Mouse (Mus musculus) lung, postnatal 0 days (tissue): ENCODE measurements around the gene Ddx28.

ENCODE experiments used
- CTCF ChIP-seq: IDR thresholded peaks from 2 replicates; pipeline ENCODE4 v1.5.1; 2016; ENCODE audit warnings: antibody characterized with exemption, mild to moderate bottlenecking
- EP300 ChIP-seq: IDR thresholded peaks from 2 replicates; pipeline ENCODE4 v1.6.1; 2016; ENCODE audit warnings: antibody characterized with exemption, mild to moderate bottlenecking, control low read depth

DNA sequence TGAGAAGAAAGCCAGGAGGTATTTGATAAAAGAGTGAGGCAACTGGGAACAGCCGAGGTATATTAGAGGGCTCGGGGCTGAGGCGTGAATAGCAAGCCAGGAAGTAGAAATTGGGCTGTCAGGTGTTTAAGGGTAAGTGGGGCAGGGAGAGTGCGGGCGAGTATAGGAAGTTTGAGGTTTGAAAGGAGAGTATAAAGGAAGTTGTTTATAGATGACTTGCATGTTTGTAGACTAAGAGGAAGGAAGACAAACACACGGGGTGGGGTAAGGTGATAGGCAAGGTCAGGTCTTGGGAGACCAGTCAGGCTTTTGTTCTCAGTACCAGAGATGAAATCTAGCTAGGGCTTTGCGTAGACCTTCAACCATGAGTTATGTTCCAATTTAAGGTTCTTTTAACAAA is 5.4 kb upstream of the Ddx28 start:
- TF ChIP-seq EP300 (no peak), CTCF (no peak)
